Mouse (Mus musculus): ENCODE data around the gene Cdkal1.
A peak's percentile ranks its signal among the peaks of the same experiment; 100 is the strongest.

Gene Cdkal1

DNA sequence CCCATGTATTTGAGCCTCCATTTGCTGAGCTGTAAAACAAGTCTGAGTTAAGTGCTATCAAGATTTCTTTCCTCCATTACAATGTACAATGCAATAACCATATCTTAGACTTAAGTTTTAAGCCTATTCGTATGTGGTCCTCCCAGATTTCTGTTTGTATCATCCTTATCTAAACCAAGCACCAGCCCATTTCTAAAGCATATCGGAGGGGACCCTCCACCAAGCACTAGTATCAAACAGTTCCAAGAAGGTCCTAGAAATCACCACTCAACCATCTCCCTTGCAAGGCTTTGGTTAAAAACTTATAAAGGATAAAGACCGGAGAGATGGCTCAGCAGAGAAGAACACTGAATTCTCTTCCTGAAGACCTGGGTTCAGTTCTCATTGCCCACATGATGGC lies 47.1 kb downstream of the Cdkal1 start:
- DNase-seq (ENCODE audit: low read depth), result no peak

DNA sequence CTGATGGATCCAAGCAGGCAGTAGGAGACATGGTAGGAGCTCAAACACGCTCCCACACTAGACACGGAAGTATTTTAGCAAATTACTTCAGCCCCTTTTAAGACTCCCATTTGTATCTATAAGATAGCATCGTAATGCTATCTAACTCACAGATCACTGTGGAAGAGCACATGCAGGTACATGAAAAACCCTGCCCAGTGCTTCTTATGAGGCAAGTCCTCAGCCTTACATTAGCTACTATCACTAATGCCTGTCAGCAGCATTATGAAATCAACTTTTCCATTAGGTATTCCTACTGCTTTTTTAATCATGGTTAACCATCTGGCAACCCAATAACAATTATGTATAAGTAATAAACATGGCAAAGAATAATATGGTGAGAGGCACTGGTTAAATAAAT lies 47.5 kb downstream of the Cdkal1 start:
- DNase-seq (ENCODE audit: low read depth), result no peak

DNA sequence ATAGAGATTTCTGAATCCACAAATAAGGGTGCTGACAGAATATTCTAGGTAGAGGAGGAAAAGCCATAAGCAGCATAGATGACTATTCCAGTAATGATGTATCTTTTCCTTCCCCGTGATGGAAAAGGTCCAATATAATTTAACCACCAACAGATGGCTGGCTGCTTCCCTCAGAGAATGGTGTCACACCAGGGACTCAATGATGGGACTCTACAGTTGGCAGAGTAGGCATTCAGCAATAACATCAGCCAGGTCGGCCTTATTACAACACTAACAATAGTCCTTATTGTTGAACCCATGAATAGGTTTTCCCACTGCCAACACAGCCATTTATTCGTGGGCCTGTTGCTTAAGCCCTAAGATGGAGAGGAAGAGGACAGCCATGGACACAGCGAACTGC lies 48.6 kb downstream of the Cdkal1 start:
- DNase-seq (ENCODE audit: low read depth), result peak; percentile 16

DNA sequence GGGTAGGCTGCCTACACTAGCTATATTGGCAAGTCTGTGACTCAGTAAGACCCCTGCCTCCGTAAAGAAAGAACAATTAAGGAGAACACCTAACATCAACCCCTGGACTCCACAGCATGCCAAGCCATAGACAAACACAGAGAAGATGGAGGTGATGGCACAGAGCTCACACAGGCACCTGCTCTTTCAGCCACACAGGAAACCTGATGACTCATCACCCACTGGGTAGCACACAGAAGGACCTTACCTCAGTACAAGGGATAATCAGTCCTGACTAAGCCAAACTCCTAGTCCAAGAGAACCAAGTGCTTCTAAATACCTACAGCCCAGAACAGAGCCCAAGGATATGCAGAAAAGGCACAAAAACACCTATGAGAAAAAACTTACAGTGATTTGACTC lies 50.2 kb downstream of the Cdkal1 start:
- no peak for DNase-seq (ENCODE audit: low read depth)

DNA sequence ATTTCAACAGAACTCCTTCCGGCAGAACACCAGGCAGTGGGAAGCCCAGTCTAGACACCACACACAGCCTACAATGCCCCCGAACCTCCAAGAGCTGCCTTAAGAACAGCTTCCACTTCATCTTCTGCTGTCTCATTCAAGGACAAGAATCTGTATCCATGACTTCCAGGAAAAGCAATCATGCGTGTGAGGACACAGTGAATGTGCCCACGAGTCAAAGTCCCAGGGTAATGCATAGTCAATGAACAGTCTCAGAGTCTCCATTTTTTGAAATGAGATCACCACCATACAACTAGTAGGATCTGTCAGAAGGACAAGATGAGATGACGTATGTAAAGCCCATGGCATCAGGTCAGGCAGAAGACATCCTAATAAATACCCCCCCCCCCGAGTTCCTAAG lies 51.4 kb downstream of the Cdkal1 start:
- no peak for DNase-seq (ENCODE audit: low read depth)

DNA sequence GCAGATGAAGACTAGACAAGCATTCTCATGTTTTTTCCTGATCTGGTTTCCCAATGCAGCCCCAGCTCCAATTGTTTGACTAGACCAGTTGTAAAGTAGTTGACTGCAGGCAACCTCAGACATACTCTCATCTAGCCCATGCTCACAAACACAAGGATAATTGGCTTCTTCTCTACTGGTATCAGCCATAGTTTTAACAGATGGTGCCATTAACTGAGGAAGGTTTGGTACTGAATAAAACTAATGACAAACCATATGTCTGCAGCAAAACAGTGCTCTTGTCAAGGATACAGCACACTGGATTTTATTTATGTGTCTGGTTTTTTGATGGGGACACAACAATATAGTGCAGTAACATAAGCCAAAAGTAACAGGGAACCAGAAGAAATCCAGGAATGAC lies 52.8 kb downstream of the Cdkal1 start:
- DNase-seq (ENCODE audit: low read depth), result no peak

DNA sequence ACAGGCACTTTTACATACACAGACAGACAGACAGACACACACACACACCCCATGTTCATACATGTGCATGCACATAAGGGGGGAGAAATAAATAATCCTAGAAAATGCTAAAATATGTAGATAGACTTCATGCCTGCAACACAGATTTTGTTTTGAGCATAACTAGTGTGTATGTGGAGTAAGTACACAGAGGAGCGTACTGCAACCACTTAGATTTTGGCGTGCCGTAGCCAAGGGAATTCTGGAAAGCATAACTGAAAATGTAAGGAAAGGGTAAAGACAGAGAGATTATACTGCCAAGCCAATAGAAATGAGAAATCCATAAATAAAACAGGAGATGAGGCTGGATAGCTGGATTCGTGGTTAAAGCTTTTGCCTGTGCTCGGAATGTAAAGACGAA lies 55.4 kb downstream of the Cdkal1 start:
- DNase-seq (ENCODE audit: low read depth), result no peak

DNA sequence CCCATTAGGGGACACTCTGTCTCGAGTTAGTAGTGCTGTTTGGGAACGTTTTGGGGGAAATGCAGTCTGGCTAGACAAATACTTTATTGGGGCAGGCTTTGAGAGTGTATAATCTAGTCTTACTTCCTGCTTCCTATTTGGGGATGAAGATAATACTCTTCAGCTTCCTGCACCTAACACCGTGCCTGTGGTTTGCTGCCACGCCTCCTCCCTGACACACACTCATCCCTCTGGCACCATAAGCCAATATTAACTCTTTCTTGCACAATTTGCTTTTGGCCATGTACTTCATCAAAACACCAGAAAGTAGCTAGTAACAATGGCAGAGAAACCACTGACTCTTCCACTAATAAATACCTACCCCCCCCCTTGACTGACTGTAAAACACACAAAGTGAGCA lies 63.4 kb downstream of the Cdkal1 start:
- no peak for DNase-seq (ENCODE audit: low read depth)

DNA sequence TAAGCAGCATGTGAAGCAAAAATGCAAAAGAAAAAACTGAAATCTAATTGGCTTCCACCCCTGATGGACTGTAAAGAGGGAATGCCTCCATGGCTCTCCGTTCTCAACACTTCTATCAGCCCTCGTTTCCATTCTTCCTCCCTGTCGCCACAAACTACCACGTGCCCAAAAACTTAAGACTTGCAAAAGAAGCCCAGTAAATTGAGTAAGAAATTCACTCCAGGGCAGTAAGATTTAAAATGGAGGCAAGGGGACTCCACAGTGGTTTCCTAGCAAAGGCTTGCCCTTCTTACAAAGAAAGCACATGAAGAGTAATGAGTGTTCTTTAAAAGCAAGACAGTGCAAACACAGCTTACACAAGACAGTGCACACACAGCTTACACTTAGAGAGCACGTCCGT lies 64.0 kb downstream of the Cdkal1 start:
- DNase-seq (ENCODE audit: low read depth), result no peak

DNA sequence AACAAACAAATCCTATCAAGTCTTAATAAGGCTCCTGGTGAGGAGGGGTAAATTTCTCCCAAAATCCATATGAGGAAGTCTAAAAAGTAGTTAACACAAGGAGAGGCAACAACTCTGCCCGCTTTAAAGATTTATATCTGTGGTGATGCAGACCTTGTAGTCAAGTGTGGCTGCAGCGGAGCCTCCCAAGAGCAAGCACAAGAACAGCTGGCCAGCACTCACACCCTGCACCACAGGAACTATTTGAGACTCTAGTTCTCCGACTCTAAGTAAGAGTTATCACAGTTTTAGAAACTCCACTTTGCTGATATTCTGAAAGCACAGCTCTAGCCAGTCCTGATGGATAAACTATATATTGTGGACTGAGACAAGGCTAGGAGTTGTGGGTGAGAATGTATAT lies 68.5 kb downstream of the Cdkal1 start:
- no peak for DNase-seq (ENCODE audit: low read depth)

DNA sequence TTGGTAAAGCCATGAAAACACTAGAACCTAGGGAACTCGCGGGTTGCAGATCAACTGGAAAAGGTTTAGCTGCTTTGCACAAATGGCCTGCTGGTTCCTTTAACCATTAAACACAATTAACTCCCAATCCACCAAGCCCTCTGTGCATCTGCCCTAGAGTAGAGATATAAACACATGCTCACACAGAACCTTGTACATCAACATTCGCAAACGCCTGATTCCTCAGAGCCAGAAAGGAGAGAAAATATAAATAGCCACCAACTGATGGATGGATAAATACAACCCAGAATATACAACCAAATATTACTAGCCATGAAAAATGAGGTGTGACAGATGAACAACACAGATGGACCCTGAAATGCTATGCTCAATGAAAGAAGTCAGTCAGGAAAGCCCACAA lies 70.6 kb downstream of the Cdkal1 start:
- no peak for DNase-seq (ENCODE audit: low read depth)

DNA sequence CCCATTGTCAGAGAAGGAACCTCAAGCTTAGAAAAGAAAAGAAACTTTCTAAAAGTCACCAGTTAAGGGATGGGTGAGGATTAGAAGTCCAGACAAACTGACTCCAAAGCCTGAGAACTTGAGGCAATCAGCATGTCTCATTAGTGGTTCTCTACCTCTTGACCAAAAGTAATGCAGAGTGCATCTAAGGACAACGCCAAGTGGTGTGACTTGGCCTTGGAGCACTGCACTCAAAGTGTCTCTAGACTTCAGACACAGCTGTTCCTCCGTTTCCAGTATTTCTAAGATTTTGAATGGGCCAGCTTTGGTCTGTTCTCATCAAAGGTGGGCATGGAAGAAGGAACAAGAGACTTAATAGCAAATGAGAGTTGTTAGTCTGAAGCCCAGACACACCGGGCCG lies 74.1 kb downstream of the Cdkal1 start:
- no peak for DNase-seq (ENCODE audit: low read depth)

DNA sequence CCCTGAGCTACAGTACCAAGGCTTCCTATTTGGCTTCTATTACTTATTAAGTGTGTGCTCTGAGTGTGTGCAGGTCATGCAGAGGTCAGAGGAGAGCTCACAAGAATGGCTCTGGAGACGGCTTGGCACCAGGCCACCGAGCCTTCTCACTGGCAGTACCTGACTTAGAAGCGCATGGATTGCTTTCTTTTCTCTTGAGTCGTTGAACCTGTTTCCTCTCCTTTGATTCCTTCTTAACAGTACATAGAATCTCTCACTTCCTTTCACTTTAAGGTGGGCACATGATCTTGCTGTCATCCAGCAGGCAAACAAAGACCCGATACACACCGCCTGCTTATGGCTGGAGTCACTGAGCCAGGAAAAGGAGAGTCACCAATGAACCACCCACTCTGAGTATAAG lies 74.8 kb downstream of the Cdkal1 start:
- peak; percentile 17 for DNase-seq (ENCODE audit: low read depth)

DNA sequence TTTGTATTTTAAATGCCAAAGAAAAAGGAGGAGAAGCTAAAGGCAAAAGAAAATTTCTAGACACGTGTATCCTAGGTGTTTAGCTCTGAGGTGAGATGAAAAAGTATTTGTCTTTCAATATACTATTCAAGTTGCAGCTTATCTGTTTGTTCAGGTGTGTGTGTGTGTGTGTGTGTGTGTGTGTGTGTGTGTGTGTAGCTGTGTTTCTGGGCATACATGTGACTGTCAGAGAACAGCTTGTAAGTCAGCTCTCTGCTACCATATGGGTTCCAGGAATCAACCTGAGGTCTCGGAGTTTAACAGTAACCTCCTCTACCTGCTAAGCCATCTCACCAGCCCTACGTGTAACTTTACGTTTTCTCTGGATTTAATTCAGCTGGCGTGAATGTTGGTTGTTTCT lies 76.0 kb downstream of the Cdkal1 start:
- DNase-seq (ENCODE audit: low read depth), result no peak

DNA sequence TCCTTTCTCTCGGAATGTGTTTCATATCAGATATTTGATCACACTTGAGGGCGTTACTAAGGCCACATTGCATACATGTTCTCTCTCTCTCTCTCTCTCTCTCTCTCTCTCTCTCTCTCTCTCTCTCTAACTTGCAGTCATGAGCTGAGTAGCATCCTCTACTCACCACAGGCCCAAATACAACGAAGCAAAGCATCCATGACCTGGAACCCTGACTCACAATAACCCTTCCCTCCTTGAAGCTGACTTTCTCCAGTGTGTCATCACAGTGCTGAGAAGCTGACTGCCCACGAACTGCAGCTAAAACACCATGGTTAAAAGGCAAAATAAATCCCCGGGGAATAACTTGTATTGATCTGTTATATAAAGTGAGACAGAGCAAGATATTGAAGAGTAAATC lies 76.4 kb downstream of the Cdkal1 start:
- peak; percentile 37 for DNase-seq (ENCODE audit: low read depth)

DNA sequence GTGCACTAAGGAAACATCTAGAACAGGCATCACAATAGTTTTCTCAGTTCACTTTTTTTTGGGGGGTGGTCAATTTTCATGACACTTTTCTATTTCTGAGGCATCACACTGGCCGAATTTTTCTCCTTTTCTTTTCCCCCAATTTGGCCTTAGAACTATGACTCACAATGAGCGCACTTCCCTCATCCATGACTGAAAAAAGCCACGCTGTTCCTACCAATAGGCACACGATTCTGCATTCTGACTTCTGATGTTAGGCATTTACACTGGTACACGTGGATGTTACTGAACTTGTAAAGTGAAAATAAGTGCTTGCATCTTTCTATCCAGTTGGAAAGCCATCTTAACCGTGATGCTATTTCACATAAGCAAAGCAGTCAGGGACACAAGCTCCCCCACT lies 77.3 kb downstream of the Cdkal1 start:
- peak; percentile 59 for DNase-seq (ENCODE audit: low read depth)

DNA sequence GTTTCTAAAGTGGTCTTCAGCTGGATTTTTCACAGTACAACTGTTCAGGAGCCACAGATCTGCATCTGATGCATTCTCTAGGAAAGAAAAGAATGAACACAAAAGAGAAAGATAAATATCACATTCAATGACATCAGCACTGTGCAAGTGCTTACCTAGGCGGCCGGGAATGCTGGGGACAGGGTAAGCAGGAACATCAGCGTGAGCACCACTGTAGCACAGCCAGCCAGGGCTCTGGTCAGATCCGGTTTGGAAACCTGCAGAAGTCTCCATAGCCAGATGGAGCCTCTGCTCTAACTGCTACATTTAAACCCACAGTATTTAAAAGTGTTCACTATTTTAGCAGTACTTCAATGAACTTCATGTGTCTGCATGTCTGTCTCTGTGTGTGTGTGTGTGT lies 78.2 kb downstream of the Cdkal1 start:
- no peak for DNase-seq (ENCODE audit: low read depth)

DNA sequence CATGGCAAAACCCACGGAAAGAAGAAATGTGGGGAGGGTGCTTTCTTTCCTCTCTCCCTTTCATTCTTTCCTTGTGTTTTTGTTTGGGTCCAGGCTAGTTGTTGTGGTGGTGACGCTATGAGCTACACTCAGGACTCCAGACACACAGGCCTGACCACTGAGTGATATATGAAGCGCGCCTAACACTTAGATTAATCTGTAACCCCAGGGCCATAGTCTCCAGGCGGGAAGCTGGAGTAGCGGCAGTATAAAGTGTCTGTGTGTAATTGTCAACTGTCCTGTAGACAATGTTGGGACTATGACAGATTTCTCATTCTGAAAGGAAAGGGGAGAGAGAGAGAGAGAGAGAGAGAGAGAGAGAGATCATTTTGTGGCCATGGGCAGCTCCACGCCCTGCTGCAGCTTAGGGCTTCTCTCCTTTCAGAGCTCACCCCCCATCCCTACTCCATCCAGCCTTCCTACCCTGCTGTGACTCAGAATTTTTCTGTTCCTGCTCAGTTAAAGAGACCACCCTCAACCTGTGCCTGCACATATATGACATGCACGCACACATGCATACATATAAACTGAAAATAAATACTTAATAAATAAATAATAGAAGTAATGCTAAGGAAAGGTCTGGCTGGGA lies 79.8 kb downstream of the Cdkal1 start:
- DNase-seq (ENCODE audit: low read depth), result no peak

DNA sequence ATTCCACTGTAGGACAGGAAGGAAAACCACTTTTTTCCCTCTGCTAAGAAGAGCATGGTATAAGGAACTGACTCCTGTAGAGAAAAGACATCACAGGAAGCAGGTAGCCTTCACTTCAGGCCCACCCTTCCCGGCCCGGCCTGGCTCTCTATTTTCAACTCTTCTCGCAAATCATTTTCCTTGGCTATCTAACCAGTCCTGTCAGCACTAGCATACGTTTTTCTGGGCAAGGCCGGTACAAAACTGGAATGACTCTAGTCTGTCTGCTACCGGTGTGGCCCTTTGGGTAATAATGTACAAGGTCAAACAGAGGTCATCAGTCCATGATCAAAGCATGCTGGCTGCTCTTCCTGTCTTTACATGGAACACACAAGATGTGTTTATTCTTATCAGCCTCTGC lies 81.9 kb downstream of the Cdkal1 start:
- DNase-seq (ENCODE audit: low read depth), result no peak

DNA sequence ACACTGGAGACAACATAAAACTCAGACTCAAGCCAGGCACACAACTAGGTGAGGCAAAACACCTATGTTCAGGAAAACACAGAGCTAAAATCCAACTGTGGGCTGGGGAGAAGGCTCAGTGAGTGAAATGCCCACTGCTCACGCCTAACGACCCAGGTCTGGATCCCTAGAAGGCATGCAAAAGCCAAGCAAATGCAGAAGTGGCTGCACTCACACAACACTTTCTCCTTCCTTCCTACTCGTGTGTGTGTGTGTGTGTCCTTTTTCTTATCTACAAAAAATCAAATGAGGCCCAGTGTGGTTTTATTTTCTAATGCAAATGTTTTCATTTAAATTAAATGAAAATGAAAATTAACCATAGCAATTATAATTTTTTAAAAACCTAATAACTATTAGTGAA lies 82.5 kb downstream of the Cdkal1 start:
- DNase-seq (ENCODE audit: low read depth), result no peak

DNA sequence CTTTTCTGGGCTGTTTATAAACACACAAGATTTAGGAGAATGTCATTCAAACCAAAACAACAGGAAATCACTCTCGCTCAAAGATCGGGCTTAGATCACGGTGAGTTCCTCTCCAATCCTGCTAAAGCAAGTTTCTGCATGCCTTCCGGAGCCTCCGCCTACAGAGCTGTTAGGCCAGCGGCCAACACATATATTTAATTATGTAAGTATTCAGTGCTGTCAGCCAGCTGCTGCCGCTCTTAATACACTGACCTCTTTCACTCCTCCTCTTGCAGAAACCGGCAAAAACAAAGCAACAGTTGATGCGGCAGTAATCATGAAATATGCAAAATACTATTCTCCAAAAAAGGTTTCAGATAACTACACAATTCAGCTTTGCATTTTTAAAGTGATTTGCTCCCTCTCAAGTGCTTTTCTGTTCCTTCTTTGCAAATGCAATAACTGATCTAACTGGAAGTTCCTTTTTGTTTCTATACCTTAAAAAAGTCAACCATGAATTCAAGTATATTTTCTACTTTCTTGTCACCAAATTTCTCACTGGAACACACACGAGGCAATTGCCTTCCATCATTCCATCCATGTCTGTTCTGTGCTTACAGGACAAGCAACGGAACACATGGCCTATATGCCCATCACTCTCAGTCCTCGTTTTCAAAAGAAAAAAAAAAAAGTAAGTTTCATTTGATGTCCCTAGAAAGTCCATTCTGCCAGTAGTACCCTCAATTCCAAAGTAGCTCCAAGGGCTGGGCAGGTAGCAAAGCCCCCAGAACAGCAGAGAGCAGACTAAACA lies 85.6 kb downstream of the Cdkal1 start:
- peak; percentile 48 for DNase-seq (ENCODE audit: low read depth)

DNA sequence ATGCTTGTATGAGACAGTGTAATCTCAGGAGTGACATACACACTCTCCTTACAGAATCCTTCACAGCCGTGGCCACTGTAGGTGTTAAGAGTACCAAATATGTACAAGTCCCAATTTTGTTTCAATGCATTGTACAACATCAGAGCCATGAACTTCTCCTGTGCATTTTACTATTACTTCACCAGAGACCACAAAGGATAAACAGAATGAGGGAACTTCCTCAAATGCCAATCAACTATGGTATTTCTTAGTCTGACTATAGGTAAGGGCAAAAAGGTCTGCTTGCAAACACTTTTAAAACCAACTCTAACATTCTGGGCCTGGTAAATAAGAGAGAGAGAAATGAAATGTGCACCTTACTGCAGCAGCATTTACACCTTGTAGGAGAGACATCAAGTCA lies 87.4 kb downstream of the Cdkal1 start:
- DNase-seq (ENCODE audit: low read depth), result no peak

DNA sequence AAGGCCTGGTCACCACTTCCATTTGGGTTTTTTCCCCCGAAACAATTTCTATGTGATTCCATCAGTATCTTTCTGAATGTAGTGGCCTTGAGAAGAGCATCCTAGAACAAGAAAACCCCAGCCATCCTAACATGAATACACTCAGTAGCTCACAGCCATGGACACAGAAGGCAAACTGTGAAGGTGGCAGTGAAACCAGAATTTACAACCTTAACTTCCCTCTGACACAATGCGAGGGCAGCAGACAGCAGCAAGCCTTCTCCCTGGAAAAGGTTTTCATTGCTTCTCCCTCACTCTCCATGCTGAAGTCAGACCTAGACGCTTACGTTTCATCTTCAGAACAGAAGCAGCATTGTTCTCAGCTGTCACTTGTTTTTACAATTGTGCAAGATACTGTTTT lies 87.9 kb downstream of the Cdkal1 start:
- no peak for DNase-seq (ENCODE audit: low read depth)

DNA sequence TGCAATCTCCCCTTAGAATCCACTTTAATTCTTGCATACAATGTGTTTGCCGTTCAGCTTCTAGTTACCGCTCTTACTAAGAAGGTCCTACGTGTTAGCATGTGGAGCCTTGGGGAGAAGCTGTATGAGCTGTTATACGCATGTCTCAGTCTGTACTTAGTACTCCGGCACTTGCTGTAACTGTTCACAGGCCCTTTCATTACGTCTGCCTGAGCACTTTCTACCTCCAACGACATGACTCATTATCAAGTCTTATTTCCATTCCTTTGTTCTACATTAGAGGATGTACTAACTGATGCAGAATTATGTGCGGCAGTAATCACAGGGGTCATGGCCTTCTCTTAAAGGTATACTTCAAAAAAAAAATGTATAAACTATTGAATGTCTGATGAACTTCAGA lies 89.1 kb downstream of the Cdkal1 start:
- DNase-seq (ENCODE audit: low read depth), result no peak
